Mouse (Mus musculus) lung, adult 2 months (tissue): ENCODE measurements around the gene Gpr162.

ENCODE experiments used
- CTCF ChIP-seq: fragments of 200-500 bp; IDR thresholded peaks from 2 replicates; pipeline ENCODE4 v1.5.1; 2011; ENCODE audit warnings: mild to moderate bottlenecking, low read length, control low read depth; ENCODE audit not compliant: insufficient read depth
- POLR2A ChIP-seq: fragments of 200-500 bp; IDR thresholded peaks from 2 replicates; pipeline ENCODE4 v1.6.1; 2011; ENCODE audit warnings: low read depth, mild to moderate bottlenecking, control low read depth, low read length, borderline replicate concordance; ENCODE audit errors: extremely low read depth

- no peak for TF ChIP-seq CTCF
- no peak for TF ChIP-seq POLR2A
Observed at GRCm38 (mm10) chr6:124900056-124900800, 36.4 kb upstream of the Gpr162 start.
